Mouse (Mus musculus) neural tube, embryonic 15.5 days (tissue): ENCODE data around the gene B4galnt2. TPM values are rescaled to one million over a fixed set of nuclear protein-coding genes. Genes with fewer than 3 reads are reported as not detected.
"Not testable (repeated sequence)": the region's sequence is repeated elsewhere in the genome, so short reads cannot be mapped to it uniquely, and the experiment has no call there.

Source experiments
- ATAC-seq: fragments of 200-750 bp; cut with Nextera tagmentation; 2 replicates; pipeline ENCODE4 v1.8.0; 2017; ENCODE audit warnings: mild to moderate bottlenecking, moderate TSS enrichment, moderate library complexity; ENCODE audit not compliant: low FRiP score
- H3K27ac ChIP-seq: fragments of 300-500 bp; sonication (generic); replicated peaks from 2 replicates; pipeline ENCODE4 v1.5.1; 2015; ENCODE audit warnings: mild to moderate bottlenecking, inconsistent platforms
- H3K27me3 ChIP-seq: fragments of 300-500 bp; sonication (generic); replicated peaks from 2 replicates; pipeline ENCODE4 v1.6.1; 2015; ENCODE audit warnings: inconsistent platforms
- H3K36me3 ChIP-seq: fragments of 300-500 bp; sonication (generic); 2 replicates; pipeline ENCODE4 v1.6.1; 2015; ENCODE audit warnings: inconsistent platforms
- H3K4me1 ChIP-seq: fragments of 300-500 bp; sonication (generic); 2 replicates; pipeline ENCODE4 v1.6.1; 2015; ENCODE audit warnings: inconsistent platforms
- H3K4me2 ChIP-seq: fragments of 300-500 bp; sonication (generic); 2 replicates; pipeline ENCODE4 v1.6.1; 2015; ENCODE audit warnings: inconsistent platforms, mild to moderate bottlenecking, moderate library complexity
- H3K4me3 ChIP-seq: fragments of 300-500 bp; sonication (generic); replicated peaks from 2 replicates; pipeline ENCODE4 v1.5.1; 2015; ENCODE audit warnings: mild to moderate bottlenecking, inconsistent platforms
- H3K9ac ChIP-seq: fragments of 300-500 bp; sonication (generic); replicated peaks from 2 replicates; pipeline ENCODE4 v1.6.1; 2015; ENCODE audit warnings: mild to moderate bottlenecking, inconsistent platforms
- H3K9me3 ChIP-seq: fragments of 300-500 bp; sonication (generic); replicated peaks from 2 replicates; pipeline ENCODE4 v1.6.1; 2016; ENCODE audit warnings: inconsistent platforms
- WGBS: fragments of 180-500 bp; shearing (Covaris S2); methylation state at CpG from one replicate; pipeline ENCODE4 v1.1.7; 2015; ENCODE audit warnings: mixed read lengths; 5-methylcytosine and 5-hydroxymethylcytosine counted together
- polyA plus RNA-seq: library from polyadenylated mRNA; unstranded; fragments of >200 nt; fragmentation: Nextera tagmentation; extraction: Ambion mirVana; gene quantifications from 2 replicates; pipeline ENCODE4 v1.2.1, GENCODE M21; 2015

The B4galnt2 gene
- 5.1 TPM in 1 of 2 replicates, not detected in the other for polyA plus RNA-seq

DNA sequence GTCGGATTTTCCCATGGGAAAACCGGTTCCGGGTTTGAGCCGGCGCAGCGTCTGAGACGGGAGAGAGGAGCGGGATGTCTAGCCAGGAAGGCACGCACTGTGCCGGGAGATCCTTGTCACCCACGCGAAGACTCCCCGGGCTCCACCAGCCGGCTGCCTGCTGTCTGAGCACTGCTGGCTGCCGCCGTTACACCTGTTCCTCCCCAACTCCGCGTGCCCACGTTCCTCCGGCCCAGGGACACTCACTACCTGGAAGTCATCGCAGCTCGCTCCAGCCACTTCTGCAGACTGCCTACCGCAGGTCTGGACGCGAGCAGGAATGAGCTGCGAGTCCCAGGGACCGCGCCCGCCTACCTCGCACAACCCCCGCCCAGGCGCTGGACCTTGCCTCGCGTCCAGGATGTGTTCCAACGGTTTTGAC lies at the start of gene B4galnt2:
Gene B4galnt2 (minus strand): TSS at position 321 of the 421 bp plus-strand sequence.
- WGBS = under 1% methylated on average over 35 of the region's 35 CpGs
- H3K4me2 ChIP-seq = peak within 1 kb of the TSS; percentile 41
- peak within 1 kb of the TSS; percentile 1 for H3K4me3 ChIP-seq
- H3K4me1 ChIP-seq = peaks cover 19% of the 10 kb centered on the region
- H3K27me3 ChIP-seq = peaks cover 82% of the 10 kb centered on the region
- no peak within 1 kb of the TSS for H3K27ac ChIP-seq
- H3K9ac ChIP-seq = no peak within 1 kb of the TSS
- no peaks in the 10 kb centered on the region for H3K9me3 ChIP-seq
- H3K36me3 ChIP-seq = no peaks in the 10 kb centered on the region
- no peak for ATAC-seq

DNA sequence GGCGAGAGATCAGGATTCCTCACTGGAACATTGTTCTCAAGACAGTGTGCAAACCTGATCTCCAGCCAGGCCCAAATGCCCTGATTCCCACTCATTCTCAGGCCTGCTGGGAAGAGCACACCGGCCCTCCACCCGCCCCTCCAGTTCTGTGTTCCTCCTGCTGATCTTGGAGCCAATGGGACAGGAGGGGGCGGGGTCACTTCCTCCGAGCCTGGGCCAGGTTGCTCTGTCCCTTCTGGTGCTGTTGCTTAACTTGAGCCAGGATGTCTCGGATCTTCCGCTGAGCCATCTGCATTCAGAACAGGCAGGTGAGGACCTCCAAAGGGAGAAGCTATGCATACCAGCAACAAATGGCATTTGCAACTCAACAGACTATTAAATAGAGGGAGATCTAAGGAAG lies 48.6 kb upstream of the B4galnt2 start:
- Histone ChIP-seq H3K27ac (no peak overlapping the region), H3K27me3 (no peaks in the 10 kb centered on the region), H3K4me2 (no peak overlapping the region), H3K36me3 (peaks cover 14% of the 10 kb centered on the region), H3K9ac (no peak overlapping the region), H3K4me3 (no peak overlapping the region), H3K4me1 (no peaks in the 10 kb centered on the region), H3K9me3 (no peaks in the 10 kb centered on the region)
- 81% methylated on average over 7 of the region's 7 CpGs for WGBS
- no peak for ATAC-seq

DNA sequence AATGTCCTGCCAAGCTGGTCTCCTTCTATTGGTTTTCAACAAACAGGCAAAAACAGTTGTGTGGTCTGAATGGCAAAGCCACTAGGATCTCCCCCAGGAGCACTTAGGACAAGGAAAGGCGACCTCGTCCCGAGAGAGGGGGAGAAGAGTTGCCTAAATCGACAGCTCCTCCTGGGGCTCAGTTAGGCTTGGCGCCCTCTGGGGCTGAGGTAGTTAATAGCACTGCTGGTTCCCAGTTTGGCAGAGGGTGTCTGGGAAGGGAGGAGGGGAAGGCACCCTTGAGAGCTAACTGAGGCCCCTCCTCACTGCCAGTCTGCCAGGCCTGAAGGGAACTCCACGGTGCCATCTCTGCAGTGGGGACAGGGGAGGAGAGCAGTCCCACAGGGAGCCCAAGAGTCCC lies 44.5 kb upstream of the B4galnt2 start:
- H3K27ac ChIP-seq = no peak overlapping the region
- H3K9me3 ChIP-seq = no peaks in the 10 kb centered on the region
- no peak overlapping the region for H3K4me3 ChIP-seq
- H3K36me3 ChIP-seq = no peaks in the 10 kb centered on the region
- ATAC-seq = no peak
- H3K4me1 ChIP-seq = no peaks in the 10 kb centered on the region
- H3K27me3 ChIP-seq = no peaks in the 10 kb centered on the region
- no peak overlapping the region for H3K9ac ChIP-seq
- H3K4me2 ChIP-seq = no peak overlapping the region
- WGBS = 67% methylated on average over 6 of the region's 6 CpGs

DNA sequence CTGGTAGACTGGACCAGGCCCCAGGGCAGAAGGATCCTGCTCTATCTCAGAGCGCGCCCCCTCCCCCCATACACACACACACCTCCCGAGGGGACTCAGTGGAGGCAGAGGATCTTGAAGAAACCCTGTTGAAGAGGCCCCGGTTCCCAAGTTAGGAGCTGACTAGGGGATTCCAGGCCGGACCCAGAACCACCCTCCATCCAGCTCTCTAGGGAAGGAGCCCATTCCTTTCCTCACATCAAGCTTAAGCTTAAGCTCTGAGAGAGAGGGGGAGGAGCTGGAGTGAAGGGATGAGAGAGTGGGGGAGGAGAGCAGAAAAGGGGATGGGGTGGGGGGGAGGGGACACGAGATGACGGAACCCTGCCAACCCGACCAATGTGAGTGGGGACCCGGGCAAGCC lies 43.6 kb upstream of the B4galnt2 start:
- WGBS = 80% methylated on average over 9 of the region's 9 CpGs
- H3K9ac ChIP-seq = no peak overlapping the region
- H3K4me2 ChIP-seq = no peak overlapping the region
- no peaks in the 10 kb centered on the region for H3K27me3 ChIP-seq
- H3K27ac ChIP-seq = no peak overlapping the region
- no peaks in the 10 kb centered on the region for H3K9me3 ChIP-seq
- no peak overlapping the region for H3K4me3 ChIP-seq
- no peaks in the 10 kb centered on the region for H3K4me1 ChIP-seq
- H3K36me3 ChIP-seq = no peaks in the 10 kb centered on the region
- ATAC-seq = no peak

DNA sequence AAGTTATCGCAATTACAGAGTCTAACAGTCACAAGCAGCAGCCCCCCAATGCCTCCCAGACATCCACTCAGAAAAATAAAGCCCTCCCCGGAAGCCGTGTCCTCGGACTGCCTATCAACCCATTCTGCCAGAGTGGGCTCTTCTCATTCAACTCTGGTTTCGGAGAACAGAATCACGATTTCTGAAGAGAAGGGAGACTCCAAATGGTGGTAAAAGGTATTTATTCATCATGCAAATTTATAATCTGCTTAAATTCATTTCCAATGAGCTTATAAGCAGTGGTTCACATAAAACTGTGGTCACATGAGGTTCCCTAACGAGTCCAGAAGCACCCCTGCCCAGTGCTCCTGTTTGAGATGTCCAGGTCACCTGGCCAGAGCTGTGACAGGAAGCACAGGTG lies 42.7 kb upstream of the B4galnt2 start:
- no peak for ATAC-seq
- Histone ChIP-seq H3K9me3 (no peaks in the 10 kb centered on the region), H3K4me1 (no peaks in the 10 kb centered on the region), H3K36me3 (no peaks in the 10 kb centered on the region), H3K27me3 (no peaks in the 10 kb centered on the region), H3K4me3 (no peak overlapping the region), H3K9ac (no peak overlapping the region), H3K27ac (no peak overlapping the region), H3K4me2 (peak overlapping the region; percentile 22; the same call in 1 of the 2 replicates)
- 72% methylated on average over 7 of the region's 7 CpGs for WGBS

DNA sequence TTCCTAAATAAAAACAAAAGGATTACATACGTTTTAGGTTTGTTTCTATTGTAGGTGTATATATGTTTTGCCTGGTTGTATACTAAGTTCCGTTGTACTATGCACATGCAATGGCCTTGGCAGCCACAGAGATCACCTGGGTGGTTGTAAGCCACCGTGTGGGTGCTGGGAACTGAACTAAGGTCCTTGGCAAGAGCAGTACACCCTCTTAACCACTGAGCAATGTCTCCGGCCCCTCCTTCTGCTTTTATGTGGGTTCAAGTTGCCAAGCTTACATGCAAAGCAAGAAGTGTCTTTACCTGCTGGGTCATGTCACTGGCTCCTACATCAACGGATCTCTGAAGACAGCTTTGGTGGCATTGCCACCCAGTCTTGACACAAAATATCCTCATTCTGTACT lies 38.6 kb upstream of the B4galnt2 start:
- no peak overlapping the region for H3K9ac ChIP-seq
- ATAC-seq = no peak
- WGBS = 90% methylated on average over 5 of the region's 5 CpGs
- H3K9me3 ChIP-seq = no peaks in the 10 kb centered on the region
- no peak overlapping the region for H3K27ac ChIP-seq
- H3K27me3 ChIP-seq = no peaks in the 10 kb centered on the region
- H3K4me3 ChIP-seq = no peak overlapping the region
- no peaks in the 10 kb centered on the region for H3K36me3 ChIP-seq
- no peak overlapping the region for H3K4me2 ChIP-seq
- no peaks in the 10 kb centered on the region for H3K4me1 ChIP-seq

DNA sequence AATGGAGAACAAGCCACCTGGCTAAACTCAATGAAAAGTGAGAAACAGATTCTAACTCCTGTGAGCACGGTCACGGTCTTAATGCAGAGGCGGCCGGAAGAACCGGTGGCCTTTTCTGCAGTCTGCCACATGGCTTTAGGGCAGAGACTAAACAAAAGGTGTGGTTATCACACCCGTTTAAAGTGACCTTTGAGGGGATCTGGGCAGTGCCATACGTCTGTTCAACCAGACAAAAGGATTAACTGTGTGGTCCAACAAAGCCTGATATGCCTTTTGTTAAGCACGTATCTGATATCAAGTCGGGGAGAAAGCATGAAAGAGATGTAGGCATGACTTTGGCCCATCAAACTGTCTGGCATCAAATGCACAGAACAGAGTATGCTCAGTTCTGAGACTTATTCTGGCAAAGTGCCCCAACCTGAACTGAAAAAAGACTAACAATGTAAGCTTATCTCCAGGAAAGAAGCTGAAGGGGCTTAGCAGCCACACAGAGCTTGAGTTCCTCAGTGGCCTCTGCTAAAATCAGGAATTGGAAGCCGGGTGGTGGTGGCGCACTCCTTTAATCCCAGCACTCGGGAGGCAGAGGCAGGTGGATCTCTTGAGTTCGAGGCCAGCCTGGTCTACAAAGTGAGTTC lies 31.3 kb upstream of the B4galnt2 start:
- Histone ChIP-seq H3K4me3 (no peak overlapping the region), H3K27me3 (no peaks in the 10 kb centered on the region), H3K9me3 (no peaks in the 10 kb centered on the region), H3K4me1 (no peaks in the 10 kb centered on the region), H3K9ac (no peak overlapping the region), H3K4me2 (no peak overlapping the region), H3K27ac (no peak overlapping the region), H3K36me3 (no peaks in the 10 kb centered on the region)
- WGBS = 60% methylated on average over 13 of the region's 13 CpGs
- ATAC-seq = no peak

DNA sequence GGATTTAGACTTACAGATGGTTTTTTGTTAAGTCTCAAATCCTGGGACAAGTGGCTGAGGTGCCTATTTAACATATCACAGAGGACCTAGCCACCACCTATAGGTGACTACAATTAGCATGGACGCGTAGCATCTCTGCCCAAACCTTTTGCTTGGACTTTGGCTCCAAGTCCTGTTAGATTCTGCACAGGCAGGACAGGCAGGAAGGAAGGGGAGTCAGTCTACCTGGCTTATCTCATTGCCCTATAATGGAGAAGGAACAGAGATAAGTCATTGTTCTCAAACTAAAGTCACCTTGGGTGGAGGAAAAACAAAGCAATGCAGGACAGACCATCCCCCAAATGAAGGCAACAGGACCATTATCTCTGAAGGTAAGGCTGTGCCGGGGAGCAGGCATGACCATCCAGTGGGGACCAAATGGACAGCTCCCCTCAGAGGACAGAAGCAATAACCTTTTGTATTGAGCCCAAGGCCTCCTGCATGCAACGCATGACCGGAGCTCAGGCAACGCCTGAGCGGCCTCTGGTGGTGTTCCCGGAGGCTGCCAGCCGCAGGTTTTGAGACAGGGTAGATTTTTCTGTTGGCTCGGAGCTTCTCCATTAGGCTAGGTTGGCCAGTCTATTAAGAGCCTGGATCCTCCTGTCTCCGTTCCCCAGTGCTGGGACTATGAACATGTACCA lies 25.3 kb upstream of the B4galnt2 start:
- 40% methylated on average over 11 of the region's 11 CpGs for WGBS
- no peak for ATAC-seq
- no peak overlapping the region for H3K27ac ChIP-seq
- no peaks in the 10 kb centered on the region for H3K4me1 ChIP-seq
- H3K4me2 ChIP-seq = no peak overlapping the region
- no peak overlapping the region for H3K9ac ChIP-seq
- H3K36me3 ChIP-seq = no peaks in the 10 kb centered on the region
- H3K4me3 ChIP-seq = no peak overlapping the region
- no peaks in the 10 kb centered on the region for H3K9me3 ChIP-seq
- no peaks in the 10 kb centered on the region for H3K27me3 ChIP-seq

DNA sequence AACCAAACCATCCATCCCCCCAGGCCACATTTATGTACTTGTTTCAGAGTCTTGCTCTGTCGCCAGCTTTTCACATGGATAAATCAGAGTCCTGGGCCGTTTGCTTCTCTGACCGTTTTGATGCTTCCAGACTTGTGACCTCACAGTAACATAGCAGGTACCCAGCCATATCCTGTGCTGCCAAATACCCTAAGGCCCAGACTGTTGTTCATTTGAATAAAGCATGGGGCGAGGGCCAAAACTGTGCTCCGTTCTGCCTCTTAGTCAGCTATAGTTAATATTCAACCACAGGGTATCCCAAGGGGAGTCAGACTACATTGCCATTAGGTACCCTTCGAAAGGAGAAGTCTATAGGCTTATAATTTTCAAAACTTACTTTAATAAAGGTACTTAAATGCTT lies 21.7 kb upstream of the B4galnt2 start:
- Histone ChIP-seq H3K4me2 (no peak overlapping the region), H3K9ac (no peak overlapping the region), H3K27me3 (no peaks in the 10 kb centered on the region), H3K36me3 (no peaks in the 10 kb centered on the region), H3K27ac (no peak overlapping the region), H3K4me3 (no peak overlapping the region), H3K9me3 (no peaks in the 10 kb centered on the region), H3K4me1 (no peaks in the 10 kb centered on the region)
- 73% methylated on average over 6 of the region's 6 CpGs for WGBS
- no peak for ATAC-seq

DNA sequence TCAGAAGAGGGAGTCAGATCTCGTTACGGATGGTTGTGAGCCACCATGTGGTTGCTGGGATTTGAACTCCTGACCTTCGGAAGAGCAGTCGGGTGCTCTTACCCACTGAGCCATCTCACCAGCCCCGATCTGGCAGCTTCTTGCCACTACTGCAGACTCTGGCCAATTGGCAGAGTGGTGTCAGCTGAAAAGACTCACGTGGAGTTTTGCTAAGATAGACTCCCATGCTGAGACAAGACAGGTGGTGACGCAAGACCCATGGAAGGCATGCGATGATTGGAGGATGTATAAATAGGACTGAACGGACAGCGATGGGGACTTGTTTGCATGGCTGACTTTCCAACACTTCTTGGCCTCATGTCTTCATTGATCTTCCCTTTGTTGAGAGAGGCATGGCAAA lies 17.5 kb upstream of the B4galnt2 start:
- H3K4me1 ChIP-seq, H3K4me3 ChIP-seq, H3K27ac ChIP-seq, H3K9ac ChIP-seq, ATAC-seq, H3K36me3 ChIP-seq, H3K9me3 ChIP-seq, H3K27me3 ChIP-seq, H3K4me2 ChIP-seq: not testable (repeated sequence)
- WGBS = 88% methylated on average over 8 of the region's 10 CpGs

DNA sequence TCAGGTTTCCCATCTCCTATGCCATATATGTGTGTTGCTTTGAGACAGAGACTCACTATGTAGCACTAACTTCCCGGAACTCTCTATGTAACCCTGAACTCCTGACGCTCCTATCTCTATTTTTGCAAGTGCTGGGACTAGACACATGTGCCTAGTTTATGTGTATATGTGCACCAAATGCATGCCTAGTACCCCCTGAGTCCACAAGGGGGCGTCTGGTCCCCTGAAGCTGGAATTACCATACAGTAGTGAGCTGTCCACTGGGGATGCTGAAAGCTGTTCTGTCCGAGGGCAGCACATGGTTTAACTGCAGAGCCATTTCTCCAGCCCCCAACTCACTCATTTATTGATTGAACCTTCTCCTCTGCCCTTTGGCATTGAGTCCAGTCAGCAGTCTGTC lies 11.7 kb upstream of the B4galnt2 start:
- WGBS = 77% methylated on average over 4 of the region's 4 CpGs
- H3K27ac ChIP-seq = no peak overlapping the region
- no peak overlapping the region for H3K4me3 ChIP-seq
- H3K9ac ChIP-seq = no peak overlapping the region
- H3K27me3 ChIP-seq = peaks cover 16% of the 10 kb centered on the region; the same call in 1 of the 2 replicates
- no peaks in the 10 kb centered on the region for H3K36me3 ChIP-seq
- ATAC-seq = no peak
- no peaks in the 10 kb centered on the region for H3K9me3 ChIP-seq
- no peaks in the 10 kb centered on the region for H3K4me1 ChIP-seq
- H3K4me2 ChIP-seq = no peak overlapping the region

DNA sequence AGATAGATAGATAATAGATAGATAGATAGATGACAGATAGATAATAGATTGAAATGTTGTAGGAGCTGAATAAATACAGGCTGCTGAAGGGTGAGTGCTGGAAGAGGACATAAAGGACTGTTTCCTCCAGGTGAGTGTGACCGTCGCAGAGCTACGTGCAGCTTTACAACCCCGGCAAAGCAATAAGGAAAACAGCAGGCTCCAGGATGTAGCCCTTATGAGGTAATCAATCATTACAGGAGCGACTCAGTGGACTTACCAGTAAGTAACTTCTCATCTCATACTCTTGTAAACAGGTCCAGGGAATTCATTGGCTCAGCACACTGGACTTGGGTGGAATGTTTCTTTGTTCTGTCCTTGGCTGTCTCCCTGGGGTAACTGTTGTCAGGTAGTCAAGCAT lies 11.3 kb upstream of the B4galnt2 start:
- Histone ChIP-seq H3K4me3 (no peak overlapping the region), H3K9me3 (no peaks in the 10 kb centered on the region), H3K36me3 (no peaks in the 10 kb centered on the region), H3K4me2 (no peak overlapping the region), H3K4me1 (no peaks in the 10 kb centered on the region), H3K27me3 (peaks cover 16% of the 10 kb centered on the region; the same call in 1 of the 2 replicates), H3K9ac (no peak overlapping the region), H3K27ac (no peak overlapping the region)
- no peak for ATAC-seq
- 89% methylated on average over 5 of the region's 5 CpGs for WGBS
